ENCODE assay signal across 7 mouse cellular contexts in genomic region chr19:46040149-46040902, GRCm38 (mm10). TPM values are rescaled to one million over a fixed set of nuclear protein-coding genes. Genes with fewer than 3 reads are reported as not detected.
DNase-seq lines count a peak whose midpoint lies in the region; ATAC-seq and TF ChIP-seq lines count a peak whose summit lies in the region.

No protein-coding gene starts in this region.

- no peak for TF ChIP-seq CTCF in C2C12 (IDR thresholded peaks at IDR 0.05; ENCODE audit: control insufficient read depth, insufficient read depth, insufficient read length)

- H3K27ac ChIP-seq in forebrain, embryonic 14.5 days (ENCODE audit: low read depth, low read length), result peak overlapping the region; percentile 96
- H3K27ac ChIP-seq in liver, embryonic 15.5 days (replicated peaks), result peak overlapping the region; percentile 93
- H3K27ac ChIP-seq in stomach, embryonic 15.5 days, result peak overlapping the region; percentile 99

- H3K36me3 ChIP-seq in C2C12 (ENCODE audit: control insufficient read depth, insufficient read depth), result peaks cover 10% of the 10 kb centered on the region
- peaks cover 15% of the 10 kb centered on the region for H3K36me3 ChIP-seq in forebrain, embryonic 14.5 days (ENCODE audit: control insufficient read depth, insufficient read depth, low read length)
- H3K36me3 ChIP-seq in liver, embryonic 15.5 days (replicated peaks), result peaks cover 16% of the 10 kb centered on the region
- H3K36me3 ChIP-seq in stomach, embryonic 15.5 days, result peaks cover 15% of the 10 kb centered on the region

- peaks cover 92% of the 10 kb centered on the region for H3K79me2 ChIP-seq in C2C12 (ENCODE audit: control insufficient read depth, insufficient read depth)

- H3K9me3 ChIP-seq in forebrain, embryonic 14.5 days (replicated peaks; ENCODE audit: control insufficient read depth, low read length), result no peaks in the 10 kb centered on the region
- H3K9me3 ChIP-seq in liver, embryonic 15.5 days (replicated peaks), result no peaks in the 10 kb centered on the region
- H3K9me3 ChIP-seq in stomach, embryonic 15.5 days, result no peaks in the 10 kb centered on the region

- peak overlapping the region; percentile 98 for H3K9ac ChIP-seq in forebrain, embryonic 14.5 days (ENCODE audit: low read length)
- H3K9ac ChIP-seq in liver, embryonic 15.5 days, result peak overlapping the region; percentile 87
- 0 out of 2 replicates have a peak overlapping the region, but pooled peaks have one; percentile 11 for H3K9ac ChIP-seq in stomach, embryonic 15.5 days

- peaks cover 66% of the 10 kb centered on the region for H3K79me3 ChIP-seq in C2C12 (ENCODE audit: low read depth)

- no peak for ATAC-seq in forebrain, embryonic 14.5 days
- ATAC-seq in liver, embryonic 15.5 days (ENCODE audit: insufficient read depth), result no peak
- no peak for ATAC-seq in stomach, embryonic 15.5 days (ENCODE audit: insufficient read depth, low FRiP score, low read depth)

- no peak overlapping the region for H3K4me3 ChIP-seq in C2C12 (ENCODE audit: insufficient read depth, poor library complexity, severe bottlenecking)
- peak overlapping the region; percentile 78 for H3K4me3 ChIP-seq in forebrain, embryonic 14.5 days (ENCODE audit: low read depth, low read length)
- H3K4me3 ChIP-seq in liver, embryonic 15.5 days (replicated peaks), result peak overlapping the region; percentile 74
- H3K4me3 ChIP-seq in stomach, embryonic 15.5 days (replicated peaks), result peak overlapping the region; percentile 74

- H3K27me3 ChIP-seq in C2C12 (ENCODE audit: control insufficient read depth, insufficient read depth, insufficient read length), result no peaks in the 10 kb centered on the region
- no peaks in the 10 kb centered on the region for H3K27me3 ChIP-seq in forebrain, embryonic 14.5 days (replicated peaks; ENCODE audit: control insufficient read depth, insufficient read depth, low read length)
- H3K27me3 ChIP-seq in liver, embryonic 15.5 days, result peaks cover 7% of the 10 kb centered on the region
- no peaks in the 10 kb centered on the region for H3K27me3 ChIP-seq in stomach, embryonic 15.5 days (replicated peaks)

- DNase-seq in 416B (ENCODE audit: low read depth), result peak; percentile 86
- no peak for DNase-seq in forebrain, embryonic 14.5 days (ENCODE audit: low spot score)
- no peak for DNase-seq in gastrocnemius, adult 18-20 months (ENCODE audit: low spot score)
- no peak for DNase-seq in adrenal gland, adult 8-10 months

- H3ac ChIP-seq in C2C12 (ENCODE audit: control insufficient read depth, insufficient read length, low read depth), result peak overlapping the region; percentile 15

- H3K4me1 ChIP-seq in forebrain, embryonic 14.5 days (ENCODE audit: control insufficient read depth, insufficient read depth, low read length), result peaks cover 45% of the 10 kb centered on the region
- H3K4me1 ChIP-seq in liver, embryonic 15.5 days (replicated peaks), result peaks cover 89% of the 10 kb centered on the region
- H3K4me1 ChIP-seq in stomach, embryonic 15.5 days, result peaks cover 54% of the 10 kb centered on the region

- WGBS in forebrain, embryonic 14.5 days, result 30% methylated on average over 14 of the region's 14 CpGs
- 24% methylated on average over 14 of the region's 14 CpGs for WGBS in liver, embryonic 15.5 days (ENCODE audit: insufficient replicate concordance)
- 34% methylated on average over 14 of the region's 14 CpGs for WGBS in stomach, embryonic 15.5 days

- H3K4me2 ChIP-seq in forebrain, embryonic 14.5 days (ENCODE audit: low read length), result peak overlapping the region; percentile 100
- peak overlapping the region; percentile 99 for H3K4me2 ChIP-seq in liver, embryonic 15.5 days
- H3K4me2 ChIP-seq in stomach, embryonic 15.5 days, result peak overlapping the region; percentile 90

TF ChIP-seq in C2C12, 6 proteins besides CTCF, POLR2A, EP300 and RAD21:
- TF ChIP-seq MAX (IDR thresholded peaks at IDR 0.05) (no peak), FOSL1 (IDR thresholded peaks at IDR 0.05; ENCODE audit: insufficient read depth, low read length, poor library complexity, severe bottlenecking) (no peak), CEBPB (IDR thresholded peaks at IDR 0.05; ENCODE audit: low read depth) (no peak), USF1 (IDR thresholded peaks at IDR 0.05; ENCODE audit: low read depth) (no peak)

RNA-seq across cellular contexts. Expression of gene Pprc1, which starts 4.4 kb away (rescaled TPM):
- 30.6 TPM for polyA plus RNA-seq in C2C12 (2012; fragmentation: generic; extraction: Trizol)
- polyA plus RNA-seq in forebrain, embryonic 14.5 days (2014; fragmentation: Nextera tagmentation; extraction: Ambion mirVana), result 24.1 and 29.8 TPM in 2 replicates
- 15.7 and 17.0 TPM in 2 replicates for polyA plus RNA-seq in liver, embryonic 15.5 days (2015; fragmentation: Nextera tagmentation; extraction: Ambion mirVana)
- 32.7 and 37.5 TPM in 2 replicates for polyA plus RNA-seq in stomach, embryonic 15.5 days (2015; fragmentation: Nextera tagmentation; extraction: Ambion mirVana)
- total RNA-seq in gastrocnemius, adult 18-20 months (2021), result 10 to 100 TPM; 14.9 to 15.1 TPM
- total RNA-seq in adrenal gland, adult 8-10 months (2022), result 10 to 100 TPM; 27.8 to 37.8 (median 34.3) TPM

RNA-seq across cellular contexts. Expression of gene Ldb1, which starts 4.7 kb away (rescaled TPM):
- polyA plus RNA-seq in C2C12 (2012; fragmentation: generic; extraction: Trizol), result 80.5 TPM
- 107 and 116 TPM in 2 replicates for polyA plus RNA-seq in forebrain, embryonic 14.5 days (2014; fragmentation: Nextera tagmentation; extraction: Ambion mirVana)
- 27.0 and 31.2 TPM in 2 replicates for polyA plus RNA-seq in liver, embryonic 15.5 days (2015; fragmentation: Nextera tagmentation; extraction: Ambion mirVana)
- polyA plus RNA-seq in stomach, embryonic 15.5 days (2015; fragmentation: Nextera tagmentation; extraction: Ambion mirVana), result 73.9 and 74.1 TPM in 2 replicates
- total RNA-seq in gastrocnemius, adult 18-20 months (2021), result 10 to 100 TPM; 15.5 to 15.8 TPM
- total RNA-seq in adrenal gland, adult 8-10 months (2022), result 100 to 1,000 TPM in 2 of 4 experiments, 10 to 100 TPM in 2; 55.5 to 115 (median 89.6) TPM

RNA-seq across cellular contexts. Expression of gene Nolc1, which starts 35.3 kb away (rescaled TPM):
- 74.3 TPM for polyA plus RNA-seq in C2C12 (2012; fragmentation: generic; extraction: Trizol)
- 67.2 and 73.6 TPM in 2 replicates for polyA plus RNA-seq in forebrain, embryonic 14.5 days (2014; fragmentation: Nextera tagmentation; extraction: Ambion mirVana)
- polyA plus RNA-seq in liver, embryonic 15.5 days (2015; fragmentation: Nextera tagmentation; extraction: Ambion mirVana), result 47.3 and 48.8 TPM in 2 replicates
- polyA plus RNA-seq in stomach, embryonic 15.5 days (2015; fragmentation: Nextera tagmentation; extraction: Ambion mirVana), result 79.3 and 89.8 TPM in 2 replicates
- 10 to 100 TPM; 22.4 to 24.7 TPM for total RNA-seq in gastrocnemius, adult 18-20 months (2021)
- 10 to 100 TPM; 43.3 to 47.8 (median 45.5) TPM for total RNA-seq in adrenal gland, adult 8-10 months (2022)

RNA-seq across cellular contexts. Expression of gene Hps6, which starts 37.0 kb away (rescaled TPM):
- polyA plus RNA-seq in C2C12 (2012; fragmentation: generic; extraction: Trizol), result 14.6 TPM
- 0.98 and 1.4 TPM in 2 replicates for polyA plus RNA-seq in forebrain, embryonic 14.5 days (2014; fragmentation: Nextera tagmentation; extraction: Ambion mirVana)
- polyA plus RNA-seq in liver, embryonic 15.5 days (2015; fragmentation: Nextera tagmentation; extraction: Ambion mirVana), result 3.0 and 3.2 TPM in 2 replicates
- 8.1 TPM in 2 replicates for polyA plus RNA-seq in stomach, embryonic 15.5 days (2015; fragmentation: Nextera tagmentation; extraction: Ambion mirVana)
- 1 to 10 TPM; 3.6 to 3.9 TPM for total RNA-seq in gastrocnemius, adult 18-20 months (2021)
- 10 to 100 TPM; 13.0 to 25.3 (median 19.9) TPM for total RNA-seq in adrenal gland, adult 8-10 months (2022)

RNA-seq across cellular contexts. Expression of gene Armh3, which starts 42.0 kb away (rescaled TPM):
- 6.4 TPM for polyA plus RNA-seq in C2C12 (2012; fragmentation: generic; extraction: Trizol)
- 17.0 and 19.4 TPM in 2 replicates for polyA plus RNA-seq in forebrain, embryonic 14.5 days (2014; fragmentation: Nextera tagmentation; extraction: Ambion mirVana)
- 4.0 and 4.1 TPM in 2 replicates for polyA plus RNA-seq in liver, embryonic 15.5 days (2015; fragmentation: Nextera tagmentation; extraction: Ambion mirVana)
- 13.1 and 17.3 TPM in 2 replicates for polyA plus RNA-seq in stomach, embryonic 15.5 days (2015; fragmentation: Nextera tagmentation; extraction: Ambion mirVana)
- total RNA-seq in gastrocnemius, adult 18-20 months (2021), result 10 to 100 TPM; 11.9 to 12.6 TPM
- 10 to 100 TPM; 19.0 to 27.7 (median 20.8) TPM for total RNA-seq in adrenal gland, adult 8-10 months (2022)

Comparison
In these comparisons a context has a peak if more than half of its experiments do, and no peak if none do; other contexts are left out.
1. H3K9ac ChIP-seq: peak in every context shown above with its lines; median percentile 98 in forebrain, embryonic 14.5 days; 87 in liver, embryonic 15.5 days; 11 in stomach, embryonic 15.5 days.